Mouse (Mus musculus) limb, embryonic 11.5 days (tissue): ENCODE data around the gene Fnbp1l. TPM values are rescaled to one million over a fixed set of nuclear protein-coding genes. Genes with fewer than 3 reads are reported as not detected.

Source experiments
- ATAC-seq: fragments of 200-750 bp; cut with Nextera tagmentation; 2 replicates; pipeline ENCODE4 v1.8.0; 2017; ENCODE audit warnings: low read depth; ENCODE audit not compliant: insufficient number of reproducible peaks, low FRiP score, low TSS enrichment
- DNase-seq: peaks from one replicate; pipeline ENCODE4 v3.0.0-alpha.2; 2015; ENCODE audit warnings: low spot score
- H3K27ac ChIP-seq: fragments of 300-500 bp; sonication (generic); replicated peaks from 2 replicates; pipeline ENCODE4 v1.5.1; 2014; ENCODE audit warnings: low read depth, mild to moderate bottlenecking, low read length
- H3K27me3 ChIP-seq: fragments of 300-500 bp; sonication (generic); 2 replicates; pipeline ENCODE4 v1.6.1; 2014; ENCODE audit warnings: mild to moderate bottlenecking, low read length, mixed read lengths; ENCODE audit not compliant: control insufficient read depth, insufficient read depth
- H3K36me3 ChIP-seq: fragments of 300-500 bp; sonication (generic); 2 replicates; pipeline ENCODE4 v1.6.1; 2014; ENCODE audit warnings: mild to moderate bottlenecking, low read length, moderate library complexity, mixed read lengths; ENCODE audit not compliant: control insufficient read depth, insufficient read depth
- H3K4me1 ChIP-seq: fragments of 300-500 bp; sonication (generic); 2 replicates; pipeline ENCODE4 v1.6.1; 2014; ENCODE audit warnings: low read length, mixed read lengths; ENCODE audit not compliant: control insufficient read depth, insufficient read depth
- H3K4me2 ChIP-seq: fragments of 300-500 bp; sonication (generic); 2 replicates; pipeline ENCODE4 v1.6.1; 2014; ENCODE audit warnings: low read depth, mild to moderate bottlenecking, moderate library complexity; ENCODE audit not compliant: severe bottlenecking
- H3K4me3 ChIP-seq: fragments of 300-500 bp; sonication (generic); 2 replicates; pipeline ENCODE4 v1.5.1; 2014; ENCODE audit warnings: low read depth, low read length
- H3K9ac ChIP-seq: fragments of 300-500 bp; sonication (generic); 2 replicates; pipeline ENCODE4 v1.6.1; 2014; ENCODE audit warnings: mild to moderate bottlenecking, low read length
- H3K9me3 ChIP-seq: fragments of 300-500 bp; sonication (generic); 2 replicates; pipeline ENCODE4 v1.6.1; 2016; ENCODE audit warnings: low read length; ENCODE audit not compliant: control insufficient read depth
- WGBS: fragments of 180-500 bp; shearing (Covaris S2); extraction: QIAGEN DNeasy Blood & Tissue Kit; methylation state at CpG from one replicate; pipeline ENCODE4 v1.1.7; 2014; 5-methylcytosine and 5-hydroxymethylcytosine counted together
- polyA plus RNA-seq: library from polyadenylated mRNA; unstranded; fragments of >200 nt; fragmentation: Nextera tagmentation; extraction: Ambion mirVana; gene quantifications from 2 replicates; pipeline ENCODE4 v1.2.1, GENCODE M21; 2014

Fnbp1l gene
- 81.3 and 86.4 TPM in 2 replicates for polyA plus RNA-seq

- Histone ChIP-seq H3K9ac (peak within 1 kb of the TSS; percentile 100), H3K4me3 (peak within 1 kb of the TSS; percentile 96), H3K4me2 (peak within 1 kb of the TSS; percentile 78), H3K36me3 (no peaks in the 10 kb centered on the region), H3K27me3 (no peaks in the 10 kb centered on the region), H3K4me1 (peaks cover 15% of the 10 kb centered on the region), H3K27ac (peak within 1 kb of the TSS; percentile 98), H3K9me3 (no peaks in the 10 kb centered on the region)
- under 1% methylated on average over 93 of the region's 118 CpGs for WGBS
- ATAC-seq = peak; percentile 86
- DNase-seq = peak; percentile 91
Observed at GRCm38 (mm10) chr3:122618991-122619930, at the start of gene Fnbp1l. TSS of gene Fnbp1l (minus strand) at chr3:122619715.

GRCm38 (mm10) chr3:122660795-122661194, 41.3 kb upstream of the Fnbp1l start:
- H3K4me1 ChIP-seq = no peaks in the 10 kb centered on the region
- H3K27me3 ChIP-seq = no peaks in the 10 kb centered on the region
- 84% methylated on average over 2 of the region's 2 CpGs for WGBS
- ATAC-seq (no peak), DNase-seq (no peak)
- no peak overlapping the region for H3K4me3 ChIP-seq
- no peak overlapping the region for H3K27ac ChIP-seq
- H3K36me3 ChIP-seq = no peaks in the 10 kb centered on the region
- H3K9me3 ChIP-seq = no peaks in the 10 kb centered on the region
- H3K9ac ChIP-seq = no peak overlapping the region
- no peak overlapping the region for H3K4me2 ChIP-seq

GRCm38 (mm10) chr3:122659261-122659917, 39.9 kb upstream of the Fnbp1l start:
- Histone ChIP-seq H3K4me3 (no peak overlapping the region), H3K4me2 (no peak overlapping the region), H3K36me3 (no peaks in the 10 kb centered on the region), H3K9me3 (no peaks in the 10 kb centered on the region), H3K9ac (no peak overlapping the region), H3K4me1 (no peaks in the 10 kb centered on the region), H3K27ac (no peak overlapping the region), H3K27me3 (no peaks in the 10 kb centered on the region)
- DNase-seq (no peak), ATAC-seq (no peak)
- WGBS = 87% methylated on average over 5 of the region's 5 CpGs

- no peak overlapping the region for H3K27ac ChIP-seq
- 70% methylated on average over 13 of the region's 13 CpGs for WGBS
- no peaks in the 10 kb centered on the region for H3K4me1 ChIP-seq
- no peak overlapping the region for H3K4me2 ChIP-seq
- no peaks in the 10 kb centered on the region for H3K9me3 ChIP-seq
- no peak overlapping the region for H3K9ac ChIP-seq
- no peaks in the 10 kb centered on the region for H3K36me3 ChIP-seq
- ATAC-seq = no peak
- DNase-seq = no peak
- no peak overlapping the region for H3K4me3 ChIP-seq
- H3K27me3 ChIP-seq = no peaks in the 10 kb centered on the region
Observed at GRCm38 (mm10) chr3:122647195-122647837, 27.8 kb upstream of the Fnbp1l start.

- Histone ChIP-seq H3K36me3 (no peaks in the 10 kb centered on the region), H3K27me3 (no peaks in the 10 kb centered on the region), H3K4me2 (no peak overlapping the region), H3K9ac (no peak overlapping the region), H3K4me1 (0 out of 2 replicates have a peak, but pooled peaks cover 3% of the 10 kb centered on the region), H3K9me3 (no peaks in the 10 kb centered on the region), H3K4me3 (no peak overlapping the region), H3K27ac (no peak overlapping the region)
- DNase-seq (no peak), ATAC-seq (0 out of 2 replicates have a peak, but pooled peaks have one; percentile 36)
Observed at GRCm38 (mm10) chr3:122640286-122640685, 20.8 kb upstream of the Fnbp1l start.

GRCm38 (mm10) chr3:122639197-122639475, 19.6 kb upstream of the Fnbp1l start:
- H3K27ac ChIP-seq = no peak overlapping the region
- H3K27me3 ChIP-seq = no peaks in the 10 kb centered on the region
- no peaks in the 10 kb centered on the region for H3K9me3 ChIP-seq
- no peak for DNase-seq
- no peaks in the 10 kb centered on the region for H3K36me3 ChIP-seq
- 0 out of 2 replicates have a peak, but pooled peaks cover 3% of the 10 kb centered on the region for H3K4me1 ChIP-seq
- no peak overlapping the region for H3K9ac ChIP-seq
- no peak overlapping the region for H3K4me3 ChIP-seq
- no peak for ATAC-seq
- WGBS = 84% methylated on average over 2 of the region's 2 CpGs
- no peak overlapping the region for H3K4me2 ChIP-seq

GRCm38 (mm10) chr3:122638329-122639196, 19.0 kb upstream of the Fnbp1l start:
- H3K4me1 ChIP-seq = 0 out of 2 replicates have a peak, but pooled peaks cover 3% of the 10 kb centered on the region
- no peaks in the 10 kb centered on the region for H3K27me3 ChIP-seq
- DNase-seq (peak; percentile 100), ATAC-seq (peak; percentile 63; the same call in 1 of the 2 replicates)
- H3K4me3 ChIP-seq = no peak overlapping the region
- no peak overlapping the region for H3K4me2 ChIP-seq
- no peaks in the 10 kb centered on the region for H3K36me3 ChIP-seq
- 39% methylated on average over 14 of the region's 14 CpGs for WGBS
- no peak overlapping the region for H3K9ac ChIP-seq
- no peak overlapping the region for H3K27ac ChIP-seq
- no peaks in the 10 kb centered on the region for H3K9me3 ChIP-seq
